Mouse (Mus musculus): ENCODE results near the gene Lyar.

Gene Lyar

DNA sequence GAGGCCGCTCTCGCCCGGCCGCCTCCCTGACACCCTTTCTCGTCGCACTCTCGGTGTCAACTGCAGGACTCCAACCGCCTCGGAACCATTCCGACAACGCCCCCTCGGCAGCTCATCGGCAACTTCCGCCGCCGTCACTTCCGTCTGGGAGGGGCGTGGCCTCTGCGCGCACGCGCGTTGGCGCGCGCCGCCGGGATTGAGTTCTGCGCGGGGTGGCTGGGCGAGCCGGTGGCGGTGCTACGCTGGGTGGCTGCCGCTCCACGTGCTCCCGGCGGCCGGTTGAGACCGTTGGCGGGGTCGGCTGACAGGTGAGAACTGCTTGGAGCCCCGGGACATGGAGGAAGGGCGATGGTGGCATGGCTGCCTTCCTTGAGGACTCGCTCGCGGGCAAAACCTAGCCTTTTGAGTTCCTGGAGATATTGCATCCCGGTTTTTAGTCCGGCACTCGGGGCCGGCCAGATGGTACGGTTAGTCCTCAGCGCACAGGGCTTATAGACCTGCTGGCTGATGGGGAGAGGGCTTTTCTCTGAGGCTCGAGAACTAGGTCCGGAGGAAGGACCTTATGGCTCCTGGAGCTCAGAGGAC is at the start of gene Lyar, which contains the start of gene Zbtb49:
Gene Lyar, plus strand, starts transcription at position 143 of the 585 bp plus-strand sequence.
Gene Zbtb49, minus strand, starts transcription at position 130 of the 585 bp plus-strand sequence.
- peak; percentile 95 to 96 for DNase-seq (ENCODE audit: low spot score in 2 of 2)

DNA sequence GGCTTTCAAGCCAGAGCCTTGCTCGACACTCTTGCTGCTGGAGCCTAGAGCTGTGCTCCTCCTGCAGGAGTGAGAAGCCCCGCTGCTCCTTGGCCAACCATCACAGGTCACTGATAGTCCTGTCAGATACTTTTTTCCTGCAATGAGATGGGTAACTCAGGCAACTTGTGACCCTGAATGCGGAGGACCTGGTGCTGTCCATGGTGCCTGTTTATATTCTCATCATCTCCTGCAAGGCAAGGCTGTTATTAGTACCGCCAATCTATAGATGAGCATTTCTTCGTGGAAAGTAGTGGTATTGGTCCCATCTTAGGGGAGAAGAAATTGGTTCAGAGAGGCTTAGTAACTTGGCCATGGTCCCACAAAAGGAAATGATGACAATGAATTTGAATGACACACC is 46.5 kb upstream of the Lyar start:
- no peak for DNase-seq (ENCODE audit: low spot score in 2 of 2)

DNA sequence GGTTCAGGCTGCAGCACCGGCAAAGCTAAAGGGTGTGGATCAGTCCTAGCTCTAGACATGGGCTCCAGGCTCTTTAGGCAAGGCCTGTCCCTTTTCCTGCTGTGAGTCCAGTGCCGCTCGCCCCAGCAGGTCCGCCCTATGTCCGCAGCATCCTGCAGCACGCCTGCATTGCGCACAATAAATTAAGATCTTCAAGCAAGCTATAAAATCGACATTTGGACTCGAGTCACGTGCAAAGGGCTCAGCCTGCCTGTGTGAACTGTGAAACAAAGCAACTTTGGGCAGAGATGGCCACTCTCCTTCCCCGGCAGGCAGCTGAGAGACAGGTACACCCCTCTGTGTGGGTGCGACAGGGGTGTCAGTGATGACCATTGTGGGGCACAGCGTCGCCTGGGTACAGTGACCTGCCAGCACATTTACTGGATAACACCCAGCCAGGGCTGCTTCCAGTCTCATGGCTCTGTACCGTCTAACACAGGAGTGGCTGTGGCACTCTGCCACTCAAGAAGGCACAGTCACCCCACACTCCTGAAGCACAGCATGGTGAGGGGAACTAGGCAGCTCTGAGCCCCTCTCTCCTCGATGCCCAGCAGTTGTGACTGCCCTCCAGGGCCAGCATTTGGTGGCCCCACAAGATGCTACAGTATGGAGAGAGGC is 45.9 kb upstream of the Lyar start:
- no peak for DNase-seq (ENCODE audit: low spot score in 2 of 2)

DNA sequence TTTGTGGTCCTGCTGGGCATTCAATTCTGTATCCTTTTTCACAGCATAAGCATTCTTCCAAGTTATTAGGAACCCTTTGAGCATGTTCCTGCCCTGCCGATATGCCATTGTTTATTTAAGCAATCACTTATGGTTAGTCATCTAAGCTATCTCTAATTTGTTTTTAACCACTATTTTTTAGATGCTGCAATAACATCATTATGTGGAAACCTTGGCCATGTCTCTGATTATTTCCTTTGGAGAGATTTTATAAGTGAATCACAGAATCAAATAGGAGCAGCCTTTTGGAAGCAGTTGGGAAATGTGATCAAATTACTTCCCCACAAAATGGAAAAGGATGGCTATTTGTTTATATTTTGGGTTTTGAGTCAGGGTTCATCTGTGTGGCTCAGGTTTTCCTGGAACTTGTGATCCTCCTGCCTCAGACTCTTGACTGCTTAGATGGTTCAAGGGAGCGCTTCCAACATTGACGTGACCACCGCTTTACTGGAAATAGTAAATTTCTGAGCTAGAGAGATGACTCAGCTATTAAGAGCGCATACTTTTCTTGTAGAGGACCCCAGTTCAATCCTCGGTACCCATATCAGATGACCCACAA is 35.5 kb upstream of the Lyar start:
- DNase-seq (ENCODE audit: low spot score in 2 of 2) = no peak

DNA sequence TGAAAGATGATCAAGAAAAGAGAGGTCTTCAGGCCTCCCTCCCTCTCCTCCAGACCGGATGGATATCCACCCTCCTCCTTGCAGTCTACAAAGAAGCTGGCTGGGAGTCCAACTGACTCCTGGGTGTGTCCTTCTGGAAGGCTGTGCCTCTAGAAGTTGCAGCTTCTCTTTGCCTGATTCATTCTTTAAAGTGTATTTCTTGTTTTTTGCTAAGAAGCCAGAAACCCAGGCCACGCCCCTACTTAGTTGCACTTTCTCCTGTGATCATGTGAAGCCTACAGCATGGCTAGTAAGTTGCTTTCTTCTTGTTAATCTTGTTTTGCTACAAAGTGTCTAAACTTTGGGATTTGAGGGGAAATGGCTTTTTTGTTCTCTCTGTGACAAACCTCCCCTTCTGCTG is 33.3 kb upstream of the Lyar start:
- no peak for DNase-seq (ENCODE audit: low spot score in 2 of 2)

DNA sequence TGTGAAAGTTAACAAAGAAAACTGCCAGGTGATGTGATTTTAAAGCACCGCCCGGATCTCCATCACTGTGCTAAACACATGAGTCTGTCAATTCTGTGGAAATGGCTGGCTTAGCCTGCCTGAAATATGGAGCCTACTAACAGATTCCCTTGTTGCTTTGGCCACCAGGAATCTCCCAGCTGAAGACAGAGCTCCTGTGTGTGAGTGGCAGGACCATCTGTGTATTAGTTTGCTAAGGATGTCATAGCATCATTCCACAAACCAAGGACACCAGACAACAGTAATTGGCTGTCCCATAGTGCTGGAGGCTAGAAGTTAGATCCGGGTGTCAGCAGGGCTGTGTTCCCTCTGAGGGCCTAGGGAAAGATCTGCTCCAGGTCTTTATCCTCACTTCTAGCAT is 29.4 kb upstream of the Lyar start:
- DNase-seq (ENCODE audit: low spot score in 2 of 2) = no peak

DNA sequence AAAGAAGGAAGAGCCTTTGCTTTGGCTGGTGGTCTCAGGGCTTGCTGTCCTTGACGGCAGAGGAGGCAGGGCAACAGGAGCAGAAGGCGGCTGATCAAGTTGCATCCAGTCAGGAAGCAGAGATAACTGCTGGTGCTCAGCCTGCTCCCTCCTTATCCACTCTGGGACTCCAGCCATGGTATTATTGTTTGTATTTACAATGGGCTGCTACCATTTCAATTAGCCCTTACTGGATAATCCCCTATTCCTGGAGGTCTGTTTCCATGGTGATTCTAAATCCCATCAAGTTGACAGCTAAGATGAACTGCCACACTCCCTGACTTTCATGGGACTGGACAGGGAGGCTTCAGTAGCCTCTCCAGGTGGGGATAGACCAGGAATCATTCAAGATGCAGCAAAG is 25.3 kb upstream of the Lyar start:
- no peak for DNase-seq (ENCODE audit: low spot score in 2 of 2)

DNA sequence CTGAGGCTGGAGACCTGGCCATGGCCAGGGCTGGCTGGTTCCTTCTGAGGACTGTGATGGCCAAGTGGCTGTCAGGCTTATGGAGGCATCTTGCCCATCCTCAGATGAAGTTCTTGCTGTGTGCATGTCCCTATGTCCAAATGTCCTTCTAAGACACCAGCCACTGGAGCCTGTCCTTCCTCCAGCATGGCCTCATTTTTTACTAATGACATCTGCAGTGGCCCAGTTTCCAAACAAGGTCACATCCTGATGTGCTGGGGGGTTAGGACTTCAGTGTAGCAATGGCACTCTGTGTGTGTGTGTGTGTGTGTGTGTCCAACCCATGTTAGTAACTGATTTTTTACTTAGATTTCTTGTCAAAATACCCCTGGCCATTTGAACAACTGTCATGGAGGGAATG is 24.3 kb upstream of the Lyar start:
- DNase-seq (ENCODE audit: low spot score in 2 of 2) = no peak

DNA sequence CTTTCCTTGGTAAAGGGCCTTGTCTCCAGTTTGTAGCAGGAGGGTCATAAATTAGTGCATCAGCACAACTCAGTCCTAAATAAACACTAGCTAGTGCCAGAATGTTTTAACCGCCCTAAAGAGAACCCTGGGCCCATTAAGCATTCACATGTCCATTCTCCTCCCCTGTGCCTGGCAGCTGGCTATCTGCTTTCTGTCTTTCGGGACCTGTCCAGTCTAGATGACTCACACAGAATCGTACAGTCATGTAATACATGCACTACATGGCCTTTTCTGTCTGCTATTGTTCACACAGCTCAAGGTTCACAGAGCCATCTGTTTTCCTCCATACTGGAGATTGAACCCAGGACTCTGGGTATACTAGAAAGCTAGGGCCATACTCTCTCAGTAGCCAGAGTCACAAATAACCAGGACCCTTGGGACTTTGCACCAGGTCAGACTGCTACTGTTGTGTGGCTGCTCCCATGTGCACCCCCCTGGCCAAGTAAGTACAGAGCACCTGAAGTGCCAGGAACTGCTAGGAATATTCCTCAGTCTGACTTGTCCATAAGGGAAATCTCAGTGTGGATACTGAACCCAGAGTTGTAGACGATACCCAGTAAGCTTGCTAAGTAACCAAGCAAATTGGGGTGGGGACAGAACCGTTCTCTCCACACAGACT is 23.3 kb upstream of the Lyar start:
- DNase-seq (ENCODE audit: low spot score in 2 of 2) = no peak

DNA sequence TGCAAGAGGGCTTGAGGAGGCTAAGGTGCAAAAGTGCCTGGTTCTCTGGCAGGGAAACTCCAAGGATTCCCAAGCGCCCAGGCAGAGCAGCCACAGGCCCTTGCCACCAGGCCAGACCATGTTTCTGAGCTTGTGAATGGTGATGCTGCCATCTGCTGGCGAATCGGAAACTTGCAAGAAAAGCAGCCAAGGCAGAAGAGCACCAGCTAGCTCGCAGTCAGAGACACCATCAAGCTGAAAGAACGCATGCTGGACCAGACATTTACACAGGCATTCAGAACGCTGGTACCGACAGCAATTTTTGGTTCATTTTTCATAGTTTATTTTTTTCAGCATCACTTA is 22.8 kb upstream of the Lyar start:
- DNase-seq (ENCODE audit: low spot score in 2 of 2) = peak; percentile 86 to 93

DNA sequence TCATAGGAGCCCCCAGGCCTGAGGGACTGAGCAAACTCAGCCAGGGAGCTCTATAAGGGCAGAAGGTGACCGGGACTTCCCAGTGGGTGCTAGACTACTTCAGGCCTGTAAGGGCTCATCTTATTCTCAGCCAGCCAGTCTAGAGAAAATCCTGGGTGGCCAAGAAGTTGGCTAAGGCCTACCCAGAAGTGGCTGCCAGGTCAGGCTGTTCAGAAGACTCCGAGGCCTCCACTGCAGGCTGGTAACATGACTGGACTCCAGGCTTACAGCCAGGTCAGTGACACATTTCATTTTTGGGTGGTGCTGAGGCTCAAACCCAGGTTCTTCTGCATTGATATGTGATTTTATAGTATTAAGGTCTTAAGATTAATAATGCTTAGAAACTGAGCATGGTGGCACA is 20.6 kb upstream of the Lyar start:
- DNase-seq (ENCODE audit: low spot score in 2 of 2) = no peak

DNA sequence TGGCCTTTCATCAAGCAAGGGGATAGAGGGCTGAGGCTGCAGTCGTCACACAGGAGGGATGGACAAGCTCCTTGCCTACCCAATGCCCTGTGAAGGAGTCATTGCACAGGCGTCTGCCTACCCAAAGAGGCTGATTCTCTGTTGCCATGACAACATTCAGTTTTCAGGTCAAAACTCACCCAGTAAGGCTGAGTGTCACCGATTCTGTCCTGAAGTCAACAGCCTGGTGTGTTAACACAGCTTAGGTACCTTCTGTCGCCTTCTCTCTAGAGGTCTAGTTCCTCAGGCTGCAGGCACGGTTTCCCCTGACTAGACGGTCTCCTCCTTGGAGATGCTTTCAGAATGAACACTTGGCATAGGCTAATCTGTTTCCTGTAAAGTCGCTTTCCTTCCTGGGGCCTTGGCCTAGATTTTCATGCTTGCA is 15.0 kb upstream of the Lyar start:
- no peak for DNase-seq (ENCODE audit: low spot score in 2 of 2)

DNA sequence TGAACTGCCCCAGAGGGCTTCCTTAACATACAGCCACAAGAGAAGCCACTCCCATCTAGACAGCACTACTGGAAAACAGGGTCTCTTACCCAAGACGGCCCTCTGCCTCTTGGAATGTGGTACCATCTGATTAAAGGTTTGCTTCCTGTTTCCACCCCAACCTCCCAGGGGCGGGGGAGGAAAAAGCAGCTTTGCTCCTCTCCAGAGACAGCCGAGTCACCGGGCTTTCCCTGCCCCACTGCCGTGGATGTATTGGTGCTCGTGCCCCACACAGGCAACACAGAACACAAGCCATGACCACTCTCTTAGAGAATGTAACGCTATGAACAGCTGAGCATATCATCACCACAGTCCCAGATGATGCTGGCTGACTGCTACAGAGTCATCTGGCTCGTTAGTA is 11.3 kb upstream of the Lyar start:
- no peak for DNase-seq (ENCODE audit: low spot score in 2 of 2)

DNA sequence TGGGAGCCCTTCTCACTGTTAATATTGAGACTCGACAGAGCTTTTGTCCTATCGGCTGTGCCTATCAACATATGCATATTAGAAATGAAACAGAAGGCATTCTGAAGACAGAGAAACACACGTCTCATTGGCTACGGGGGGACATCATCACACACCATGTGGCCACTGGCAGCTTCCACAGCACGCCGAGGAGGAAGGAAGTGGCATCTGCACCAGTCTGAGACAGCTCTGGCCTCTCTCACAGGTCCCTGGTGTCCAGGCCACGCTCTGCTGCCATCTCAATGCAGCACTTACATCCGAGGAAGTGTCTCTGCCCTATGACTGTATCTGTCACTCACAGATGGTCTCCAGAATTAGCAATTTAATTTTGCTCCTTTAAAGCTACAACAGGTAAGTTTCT is 8.6 kb upstream of the Lyar start:
- no peak for DNase-seq (ENCODE audit: low spot score in 2 of 2)

DNA sequence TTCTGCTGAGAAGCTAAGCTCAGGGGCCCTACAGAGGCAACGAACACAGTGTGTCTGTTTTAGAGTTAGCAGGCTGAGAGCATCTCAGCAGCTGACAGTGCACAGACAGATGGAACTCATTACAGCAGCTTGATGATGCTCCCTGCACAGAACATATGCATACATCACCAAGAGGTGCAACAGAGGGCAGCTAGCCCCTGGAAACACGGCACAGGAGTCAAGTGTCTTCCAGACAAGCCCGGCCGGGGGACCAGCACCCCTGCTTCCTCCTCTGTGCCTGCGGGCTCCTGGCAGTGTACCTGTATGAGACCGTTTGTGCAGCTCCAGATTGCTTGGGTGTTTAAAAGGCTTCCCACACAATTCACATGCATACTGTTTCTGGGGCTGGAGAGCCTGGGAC is 7.3 kb upstream of the Lyar start:
- no peak for DNase-seq (ENCODE audit: low spot score in 2 of 2)

DNA sequence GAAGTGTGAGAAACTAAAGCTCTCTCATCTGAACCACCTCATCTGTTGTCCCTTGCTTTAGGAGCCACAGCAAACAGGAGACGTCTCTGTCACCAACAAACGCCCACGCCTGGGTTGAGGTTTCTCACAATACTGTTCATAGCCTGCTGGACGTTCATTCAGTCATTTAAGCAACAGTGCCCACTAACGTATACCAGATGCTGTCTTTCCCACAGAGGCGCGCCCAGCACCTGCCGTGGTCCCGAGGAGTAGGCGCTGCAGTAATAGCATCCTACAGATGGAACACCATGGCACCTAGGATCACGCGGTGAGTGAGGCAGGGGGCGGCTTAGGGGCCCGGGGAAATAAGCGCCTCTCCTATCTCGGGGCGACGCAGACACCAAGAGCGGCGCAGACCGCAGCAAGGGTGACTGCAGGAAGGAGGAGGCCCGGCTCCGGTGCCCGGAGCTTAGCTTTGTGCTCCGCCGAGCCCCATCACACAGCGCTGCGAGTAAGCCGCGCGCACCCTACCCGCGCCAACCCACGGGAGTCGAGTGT is 431 bp upstream of the Lyar start:
- peak; percentile 52 to 68 for DNase-seq (ENCODE audit: low spot score in 2 of 2)

DNA sequence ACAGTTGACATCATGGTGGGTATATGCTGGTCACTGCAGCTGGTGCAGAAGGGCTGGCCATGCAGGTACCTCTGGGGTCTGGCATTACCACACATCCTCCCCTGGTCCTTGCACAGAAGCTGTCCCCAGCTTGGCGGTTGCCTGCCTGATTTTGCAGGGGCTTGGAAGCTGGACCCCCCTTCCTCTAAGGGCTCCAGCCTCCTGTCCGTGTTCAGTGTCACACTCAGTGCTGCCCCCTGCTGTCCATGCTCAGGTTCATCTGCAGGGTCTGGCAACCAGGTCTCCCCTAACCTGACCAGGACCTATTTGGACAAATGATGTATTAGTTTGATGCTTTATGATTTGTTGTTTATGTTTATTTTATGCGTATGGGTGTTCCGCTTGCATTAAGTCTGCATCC is 15.2 kb downstream of the Lyar start:
- DNase-seq (ENCODE audit: low spot score in 2 of 2) = no peak

DNA sequence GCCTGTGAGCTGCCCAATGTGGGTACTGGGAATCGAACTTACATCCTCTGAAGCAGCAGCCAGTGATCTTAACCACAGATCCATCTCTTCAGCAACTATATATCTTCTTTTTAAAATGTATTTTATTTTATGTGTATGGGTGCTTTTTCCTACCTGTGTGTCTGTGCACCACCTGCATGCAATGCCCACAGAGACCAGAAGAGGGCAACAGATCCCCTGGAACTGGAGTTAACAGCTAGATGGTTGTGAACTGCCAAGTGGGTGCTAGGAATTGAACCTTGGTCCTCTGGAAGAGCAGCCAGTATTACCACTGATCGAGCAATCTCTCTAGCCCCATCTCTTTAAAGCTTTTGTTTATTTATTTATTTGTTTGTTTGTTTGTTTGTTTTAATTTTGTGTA is 16.4 kb downstream of the Lyar start:
- no peak for DNase-seq (ENCODE audit: low spot score in 2 of 2)

DNA sequence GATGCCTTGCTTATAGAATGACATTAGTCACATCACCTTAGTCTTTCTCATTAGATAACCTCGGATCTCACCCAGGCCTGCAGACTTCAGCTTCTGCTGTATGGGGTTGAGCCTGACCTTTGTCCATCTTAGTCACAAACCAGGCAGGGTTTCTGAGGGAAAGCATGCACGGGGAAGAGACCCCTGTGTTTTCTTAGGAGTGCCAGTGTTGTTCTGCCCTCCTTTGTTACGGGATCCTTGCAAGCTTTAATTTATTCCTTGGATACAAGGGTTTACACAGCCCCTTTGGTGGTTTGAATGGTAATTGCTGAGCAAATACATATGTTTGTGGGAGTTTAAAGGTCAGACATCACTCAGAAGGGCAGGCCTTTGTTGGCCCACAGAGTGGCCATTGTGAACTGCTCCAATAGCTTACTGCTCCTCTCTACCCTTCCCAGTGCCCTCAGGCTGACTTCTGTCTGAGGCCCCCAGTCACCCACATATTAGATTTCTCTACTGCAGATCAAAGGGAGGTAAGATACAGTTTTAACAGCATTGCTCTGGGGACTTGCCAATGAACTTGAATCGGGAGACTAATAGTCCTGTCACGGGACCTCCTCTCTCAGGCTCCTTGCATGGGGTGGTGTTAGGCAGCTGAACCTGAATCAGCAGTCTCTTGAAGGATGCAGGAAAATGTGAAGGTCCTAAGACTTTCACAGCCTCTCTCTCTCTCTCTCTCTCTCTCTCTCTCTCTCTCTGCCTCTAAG is 20.6 kb downstream of the Lyar start:
- no peak for DNase-seq (ENCODE audit: low spot score in 2 of 2)

DNA sequence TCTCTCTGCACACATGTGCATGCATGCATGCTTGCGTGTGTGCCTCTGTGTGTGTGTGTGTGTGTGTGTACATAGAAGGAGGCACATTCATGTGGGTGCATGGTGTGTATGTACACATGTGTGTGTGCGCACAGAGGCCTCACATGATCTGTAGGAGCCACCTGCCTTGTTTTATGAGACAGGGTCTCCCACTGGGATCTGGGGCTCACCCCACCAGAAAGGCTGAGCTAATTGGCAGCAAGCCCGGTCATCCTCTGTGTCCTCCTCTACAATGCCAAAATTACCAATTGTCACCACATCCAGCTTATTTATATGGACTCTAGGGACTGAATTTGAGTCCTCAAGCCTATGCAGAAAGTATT is 21.2 kb downstream of the Lyar start:
- DNase-seq (ENCODE audit: low spot score in 2 of 2) = no peak

DNA sequence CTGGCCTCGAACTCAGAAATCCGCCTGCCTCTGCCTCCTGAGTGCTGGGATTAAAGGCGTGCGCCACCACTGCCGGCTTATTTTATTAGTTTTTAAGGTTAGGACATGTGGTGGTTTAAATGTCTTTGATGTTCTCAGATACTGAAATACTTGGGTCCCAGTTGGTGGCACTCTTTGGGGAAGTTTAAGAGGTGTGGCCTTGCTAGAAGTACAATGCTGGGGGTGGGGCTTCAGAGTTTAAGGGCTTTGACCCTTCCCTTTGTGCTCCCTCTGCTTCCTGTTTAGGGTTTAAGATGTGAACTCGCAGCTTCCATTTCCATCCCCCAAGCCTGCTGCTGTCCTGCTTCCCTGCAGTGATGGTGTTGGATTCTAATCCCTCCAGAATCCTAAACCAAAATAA is 21.7 kb downstream of the Lyar start:
- no peak for DNase-seq (ENCODE audit: low spot score in 2 of 2)

DNA sequence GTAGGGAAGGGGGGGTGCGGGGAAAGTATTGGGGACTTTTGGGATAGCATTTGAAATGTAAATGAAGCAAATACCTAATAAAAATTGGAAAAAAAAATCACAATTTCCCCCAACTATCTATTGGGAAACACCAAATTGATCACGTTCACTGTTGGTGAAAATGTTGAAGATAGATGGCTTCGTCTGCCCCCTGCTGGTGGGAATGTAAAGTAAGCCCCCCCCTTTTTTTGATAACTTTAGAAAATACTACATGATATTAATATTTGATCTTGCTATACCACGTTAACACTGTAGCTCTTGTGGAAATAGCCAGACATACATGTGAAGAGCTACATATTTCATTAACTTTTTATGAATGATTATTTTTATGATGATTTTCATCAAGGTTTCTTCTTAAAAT is 34.9 kb downstream of the Lyar start:
- DNase-seq (ENCODE audit: low spot score in 2 of 2) = no peak
